Mouse (Mus musculus) hematopoietic stem cell, adult 5-6 weeks (primary cell): Measurements from ENCODE around the gene Wnt5b. TPM values are rescaled to one million over a fixed set of nuclear protein-coding genes. Genes with fewer than 3 reads are reported as not detected.

ENCODE experiments used
- ATAC-seq, 2 experiments: fragments of 125-278 bp in 1 of 2; replicated peaks in 1 of 2; 2 replicates each; pipeline ENCODE4 v1.8.0; 2016 to 2017; ENCODE audit warnings: inconsistent platforms in 2 of 2, mild to moderate bottlenecking in 2 of 2, moderate number of reproducible peaks in 2 of 2, low read depth in 1 of 2, moderate TSS enrichment in 1 of 2; ENCODE audit not compliant: low FRiP score in 2 of 2, poor library complexity in 2 of 2, severe bottlenecking in 2 of 2, insufficient read depth in 1 of 2, low TSS enrichment in 1 of 2
- total RNA-seq: library from RNA; stranded (forward); fragments of 172-1452, 232-1000 nt; gene quantifications from 2 replicates; pipeline ENCODE4 v1.2.3, GENCODE M21; 2017

Gene Wnt5b
- total RNA-seq, 1 experiment from 2014 or later = not detected

GRCm38 (mm10) chr6:119414262-119415043, 129.7 kb downstream of the Wnt5b start:
- no peak for ATAC-seq

GRCm38 (mm10) chr6:119412588-119412987, 131.6 kb downstream of the Wnt5b start:
- ATAC-seq = no peak

GRCm38 (mm10) chr6:119411511-119411910, 132.6 kb downstream of the Wnt5b start:
- ATAC-seq = no peak

GRCm38 (mm10) chr6:119409766-119410165, 134.4 kb downstream of the Wnt5b start:
- no peak for ATAC-seq

- peak; percentile 86 to 87 for ATAC-seq
These were observed 135.6 kb downstream of the Wnt5b start for GRCm38 (mm10) chr6:119408582-119408981.

- peak; percentile 21 to 33; a peak in 1 of 4 replicates for ATAC-seq
These were observed 136.3 kb downstream of the Wnt5b start for GRCm38 (mm10) chr6:119407818-119408217.

- ATAC-seq = no peak
These were observed 137.6 kb downstream of the Wnt5b start for GRCm38 (mm10) chr6:119406528-119406927.

GRCm38 (mm10) chr6:119405310-119405709, 138.8 kb downstream of the Wnt5b start:
- ATAC-seq = no peak

GRCm38 (mm10) chr6:119404854-119405253, 139.3 kb downstream of the Wnt5b start:
- no peak for ATAC-seq

GRCm38 (mm10) chr6:119402976-119403375, 141.2 kb downstream of the Wnt5b start:
- ATAC-seq = peak; percentile 53 to 86

- no peak for ATAC-seq
These were observed 142.4 kb downstream of the Wnt5b start for GRCm38 (mm10) chr6:119401545-119402304.

GRCm38 (mm10) chr6:119400649-119401048, 143.5 kb downstream of the Wnt5b start:
- no peak for ATAC-seq

- no peak for ATAC-seq
These were observed 144.8 kb downstream of the Wnt5b start for GRCm38 (mm10) chr6:119399371-119399770.

- peak; percentile 92 to 97 for ATAC-seq
These were observed 147.9 kb downstream of the Wnt5b start for GRCm38 (mm10) chr6:119396309-119396634.

GRCm38 (mm10) chr6:119395421-119396308, 148.5 kb downstream of the Wnt5b start:
- peak; percentile 71 to 79 for ATAC-seq

GRCm38 (mm10) chr6:119392836-119393235, 151.3 kb downstream of the Wnt5b start:
- ATAC-seq = no peak

GRCm38 (mm10) chr6:119390728-119391127, 153.4 kb downstream of the Wnt5b start:
- ATAC-seq = peak in 1 of 2 experiments; percentile 12; a peak in 1 of 4 replicates

- ATAC-seq = peak; percentile 11 to 18; a peak in 1 of 4 replicates
These were observed 155.1 kb downstream of the Wnt5b start for GRCm38 (mm10) chr6:119389089-119389488.
